Mouse (Mus musculus): ENCODE measurements around the gene Dyrk1a. TPM values are rescaled to one million over a fixed set of nuclear protein-coding genes. Genes with fewer than 3 reads are reported as not detected.

Dyrk1a gene
- 10 to 100 TPM; 61.3 to 71.5 TPM for total RNA-seq (2021)
- long read RNA-seq, experiment 1, full-length matches to known transcripts: 18 of 33 reads
- long read RNA-seq, experiment 1, partial matches to known transcripts: 2 of 33 reads
- long read RNA-seq, experiment 1, other reads (novel, unspliced or antisense): 13 of 33 reads
- long read RNA-seq, experiment 2, full-length matches to known transcripts: 4 of 18 reads
- long read RNA-seq, experiment 2, partial matches to known transcripts: 3 of 18 reads
- long read RNA-seq, experiment 2, other reads (novel, unspliced or antisense): 11 of 18 reads

DNA sequence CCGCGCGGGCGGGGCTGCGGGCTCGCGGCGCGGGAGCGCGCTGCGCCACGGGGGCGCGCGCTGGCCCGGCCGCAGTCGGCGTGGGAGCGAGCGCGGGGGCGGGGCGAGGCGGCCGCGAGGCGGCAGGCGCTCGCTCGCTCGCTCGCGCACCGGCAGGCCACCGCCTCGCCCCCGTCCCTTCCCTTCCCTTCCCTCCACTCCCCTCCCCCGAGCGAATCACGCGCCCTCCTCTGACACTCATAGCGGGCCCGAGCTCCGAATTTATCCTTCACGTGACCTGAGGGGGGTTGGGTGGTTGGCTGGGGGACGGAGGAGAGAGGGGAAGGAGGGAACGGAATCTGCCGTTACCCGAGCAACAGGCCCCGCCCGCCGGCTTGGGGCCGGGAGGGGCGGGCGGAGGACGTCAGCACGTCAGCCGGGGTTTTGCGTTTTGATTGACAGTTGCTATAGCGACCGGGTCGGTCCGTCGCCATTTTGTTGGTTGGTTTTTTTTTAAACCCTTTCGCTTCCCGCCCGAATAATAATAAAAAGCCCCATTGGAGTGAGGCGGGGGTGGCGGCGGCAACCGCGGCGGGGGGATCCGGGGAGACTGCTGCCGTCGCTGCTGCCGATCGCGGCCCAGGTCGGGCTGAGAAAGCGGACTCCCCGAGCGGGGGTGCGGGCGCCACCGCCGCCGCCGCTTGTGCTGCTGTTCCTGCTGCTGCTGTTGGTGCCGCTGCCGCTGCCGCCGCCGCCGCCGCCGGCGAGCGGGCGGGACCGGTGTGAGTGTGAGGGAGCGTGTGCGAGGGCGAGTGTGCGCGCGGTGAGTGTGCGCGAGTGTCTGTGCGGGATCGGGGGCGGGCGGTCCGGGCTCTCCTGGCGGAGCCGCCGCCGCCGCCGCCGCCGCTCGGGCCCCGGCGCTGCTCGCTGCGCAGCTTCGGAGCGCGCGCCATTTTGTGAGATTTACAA is at the start of gene Dyrk1a:
Gene Dyrk1a (plus strand): TSS at position 782 of the 948 bp plus-strand sequence.
- DNase-seq (ENCODE audit: low spot score in 2 of 2): peak; percentile 96 to 98

DNA sequence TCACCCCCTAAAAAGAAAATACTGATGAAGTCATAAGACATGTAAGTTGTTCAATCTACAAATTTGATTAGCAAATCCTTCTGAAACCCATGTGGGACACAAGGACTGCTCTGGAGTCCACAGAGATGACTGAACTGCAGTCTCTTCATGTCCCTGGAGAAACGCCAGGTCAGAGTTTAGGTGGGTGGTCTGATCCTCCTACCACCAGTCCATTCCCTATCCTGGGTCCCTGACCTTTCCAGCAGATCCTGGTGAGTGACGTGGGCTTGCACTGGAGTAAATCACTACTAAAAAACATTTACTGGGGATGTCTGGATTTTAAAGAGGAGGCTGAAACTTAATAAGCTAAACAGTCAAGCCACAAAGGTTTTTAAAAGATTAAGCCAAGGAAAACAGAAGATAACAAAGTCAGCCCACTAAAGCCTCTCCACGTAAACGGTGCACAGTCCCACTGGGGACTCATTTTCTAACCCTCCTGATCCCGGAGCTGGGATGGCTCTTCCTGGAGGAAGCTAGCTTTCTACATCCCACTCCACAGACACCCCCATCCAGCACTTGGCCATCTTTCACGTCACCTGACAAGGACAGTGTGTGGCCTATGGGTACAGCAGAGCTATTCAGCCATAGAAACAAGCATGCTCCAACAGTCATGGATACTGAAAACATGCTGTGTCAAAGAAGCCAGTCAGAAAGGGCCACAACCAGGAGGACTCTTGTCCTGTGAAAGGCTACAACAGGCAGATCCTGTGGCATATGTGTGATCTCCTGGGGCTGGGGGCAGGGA is 46.0 kb upstream of the Dyrk1a start:
- DNase-seq (ENCODE audit: low spot score in 2 of 2): no peak

DNA sequence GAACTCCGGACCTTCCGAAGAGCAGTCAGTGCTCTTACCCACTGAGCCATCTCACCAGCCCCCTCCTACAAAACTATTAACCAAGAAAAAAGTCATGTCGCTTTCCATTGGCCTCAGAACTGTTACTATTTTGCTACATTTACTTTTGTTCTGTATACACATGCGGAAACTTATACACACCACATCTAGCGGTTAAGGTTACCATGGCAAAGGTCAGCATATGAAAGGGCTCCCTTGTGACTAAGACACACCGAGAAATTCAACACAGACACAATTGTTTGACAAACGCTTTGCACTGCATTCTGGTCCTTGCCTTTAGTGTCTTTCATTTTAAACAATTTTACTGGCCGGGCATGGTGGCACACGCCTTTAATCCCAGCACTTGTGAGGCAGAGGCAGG is 45.1 kb upstream of the Dyrk1a start:
- no peak for DNase-seq (ENCODE audit: low spot score in 2 of 2)

- no peak for DNase-seq (ENCODE audit: low spot score in 2 of 2)
Observed at GRCm38 (mm10) chr16:94525955-94526343, 43.9 kb upstream of the Dyrk1a start.

DNA sequence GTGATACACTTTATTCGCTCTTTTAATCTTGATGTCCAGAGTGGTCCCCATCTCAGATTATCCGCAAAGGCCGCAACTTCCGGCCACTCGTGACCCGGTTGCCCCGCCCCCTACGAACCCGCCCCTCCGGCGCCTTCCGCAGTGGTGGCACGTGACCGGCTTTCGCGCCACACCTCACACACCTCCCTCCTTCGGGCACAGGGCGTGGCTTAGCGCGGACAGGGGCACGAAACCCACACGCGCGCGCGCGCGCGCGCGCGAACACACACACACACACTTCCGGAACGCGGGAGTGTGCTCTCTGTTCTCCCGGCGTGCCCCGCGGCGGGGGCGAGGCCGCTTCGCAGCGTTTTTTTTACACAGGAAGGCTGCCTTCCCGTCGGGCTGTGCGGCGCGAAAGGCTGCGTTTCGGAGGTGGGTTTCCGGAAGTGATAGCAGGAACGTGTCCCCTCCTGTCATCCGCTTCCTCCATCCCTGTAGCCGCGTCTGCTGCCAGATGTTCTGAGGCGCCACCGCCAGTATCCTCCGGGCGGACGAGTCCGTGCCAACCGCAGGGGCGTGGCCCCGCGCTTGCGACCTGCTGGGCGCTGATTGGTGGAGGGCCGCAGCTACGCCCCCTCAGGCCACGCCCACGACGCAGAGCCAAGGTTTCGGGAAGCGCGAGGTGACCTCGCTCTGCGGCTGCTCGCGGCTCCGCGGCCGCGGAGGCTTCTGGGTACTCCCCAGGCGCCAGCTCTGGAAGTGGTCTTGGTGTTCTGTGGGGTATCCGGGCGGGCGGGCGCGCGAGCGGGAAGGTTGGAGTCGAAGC is 43.3 kb upstream of the Dyrk1a start, which contains the start of gene Vps26c:
Gene Vps26c (minus strand): TSS at position 487 of the 808 bp plus-strand sequence.
- peak; percentile 95 to 96 for DNase-seq (ENCODE audit: low spot score in 2 of 2)

GRCm38 (mm10) chr16:94527152-94527534 is 42.7 kb upstream of the Dyrk1a start:
- no peak for DNase-seq (ENCODE audit: low spot score in 2 of 2)

DNA sequence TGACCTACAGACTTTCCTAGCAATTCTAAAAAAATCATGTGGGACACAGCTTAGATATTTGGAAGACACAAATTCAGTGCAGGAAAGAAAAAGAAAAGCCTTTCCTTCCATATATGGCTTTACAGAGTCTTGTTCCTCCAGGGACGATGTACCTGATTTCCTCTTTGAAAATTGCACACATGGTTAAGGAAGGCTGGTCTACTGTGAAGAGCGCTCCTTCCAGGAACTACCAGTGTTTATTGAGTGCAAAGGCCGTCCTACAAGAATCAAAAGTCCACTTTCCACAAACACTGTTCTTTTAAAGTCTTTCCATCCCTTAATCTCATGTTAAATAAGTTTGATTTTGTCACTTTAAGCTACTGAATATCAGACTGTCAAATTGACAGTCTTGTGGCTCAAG is 42.3 kb upstream of the Dyrk1a start:
- DNase-seq (ENCODE audit: low spot score in 2 of 2): no peak

DNA sequence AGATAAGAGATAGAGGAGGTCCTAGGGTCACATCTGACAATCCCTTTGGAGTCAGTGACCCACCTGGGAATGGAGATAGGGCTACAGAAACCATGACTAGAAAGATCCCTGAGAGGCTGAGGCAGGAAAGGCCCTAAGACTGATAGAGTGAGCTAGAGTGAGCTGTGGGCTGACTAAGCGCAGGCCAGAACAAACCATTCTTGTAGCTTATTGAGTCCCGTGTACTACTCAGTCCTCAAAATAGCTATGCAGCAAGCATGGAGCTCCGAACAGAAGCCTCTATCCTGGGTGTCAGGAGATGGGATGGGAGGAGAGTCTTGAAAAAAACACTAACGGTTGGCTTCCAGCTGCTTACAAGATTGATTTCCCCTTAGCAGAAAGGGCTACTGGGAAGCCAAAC is 38.5 kb upstream of the Dyrk1a start:
- DNase-seq (ENCODE audit: low spot score in 2 of 2): no peak

DNA sequence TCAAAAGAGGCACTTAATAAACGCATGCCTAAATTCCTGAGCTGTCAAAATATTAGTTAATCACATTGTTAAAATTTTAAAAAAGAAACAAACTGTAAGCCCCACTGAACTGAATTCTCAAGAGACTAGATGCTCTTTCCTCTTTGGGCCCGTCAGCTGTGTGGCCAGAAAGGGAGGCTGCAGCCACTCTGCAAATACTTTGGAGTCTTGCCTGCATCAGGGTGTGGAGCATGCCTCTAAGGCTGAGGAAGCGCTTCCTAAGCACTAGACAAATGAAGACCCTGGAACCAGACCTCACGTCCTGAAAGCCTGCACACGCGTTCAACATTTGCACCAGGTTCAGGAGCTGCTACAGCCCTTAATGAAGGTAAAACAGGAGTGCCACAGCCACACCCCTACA is 36.1 kb upstream of the Dyrk1a start:
- DNase-seq (ENCODE audit: low spot score in 2 of 2): no peak

- no peak for DNase-seq (ENCODE audit: low spot score in 2 of 2)
Observed at GRCm38 (mm10) chr16:94535716-94536115, 34.1 kb upstream of the Dyrk1a start.

GRCm38 (mm10) chr16:94536417-94537158 is 33.2 kb upstream of the Dyrk1a start:
- DNase-seq (ENCODE audit: low spot score in 2 of 2): no peak

- DNase-seq (ENCODE audit: low spot score in 2 of 2): peak in 1 of 2 experiments; percentile 40
Observed at GRCm38 (mm10) chr16:94537159-94537527, 32.7 kb upstream of the Dyrk1a start.

DNA sequence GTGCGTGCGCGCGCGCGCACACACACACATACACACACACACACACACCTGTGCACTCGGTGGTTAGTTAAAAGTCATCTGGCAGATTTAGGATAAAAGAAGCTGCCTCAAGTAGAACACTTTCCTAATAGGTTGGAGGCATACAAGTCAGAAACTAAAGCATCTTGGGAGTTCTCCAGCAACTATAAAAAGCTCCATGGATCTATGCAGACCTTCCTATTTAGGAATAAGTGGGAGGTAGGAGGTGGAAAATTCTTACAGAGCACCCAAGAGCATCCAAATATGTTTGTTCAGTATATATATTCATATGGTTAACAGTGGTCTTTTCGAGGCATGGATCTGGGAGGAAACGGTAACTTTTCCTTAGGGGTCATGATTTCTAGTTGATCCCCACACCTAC is 29.7 kb upstream of the Dyrk1a start:
- DNase-seq (ENCODE audit: low spot score in 2 of 2): no peak

DNA sequence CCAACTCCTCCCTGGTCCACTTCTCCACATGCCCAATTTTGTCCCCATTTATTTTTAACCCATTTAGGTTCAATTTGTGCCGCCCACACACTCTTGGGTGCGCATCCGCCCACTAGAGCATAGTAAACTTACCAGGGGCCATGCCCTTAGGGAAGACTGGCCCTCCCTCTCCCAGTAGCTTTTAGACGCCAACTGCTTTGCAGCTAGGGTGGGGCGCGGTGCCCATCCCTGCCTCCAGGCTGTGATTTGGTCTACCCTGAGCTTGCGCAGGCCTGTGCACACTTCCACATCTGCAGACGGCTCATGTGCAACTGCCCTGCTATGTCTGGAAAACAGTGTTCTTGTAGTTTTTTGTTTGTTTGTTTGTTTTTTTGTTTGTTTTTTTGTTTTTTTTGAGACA is 26.9 kb upstream of the Dyrk1a start:
- no peak for DNase-seq (ENCODE audit: low spot score in 2 of 2)

GRCm38 (mm10) chr16:94544540-94545105 is 25.2 kb upstream of the Dyrk1a start:
- DNase-seq (ENCODE audit: low spot score in 2 of 2): peak in 1 of 2 experiments; percentile 47

DNA sequence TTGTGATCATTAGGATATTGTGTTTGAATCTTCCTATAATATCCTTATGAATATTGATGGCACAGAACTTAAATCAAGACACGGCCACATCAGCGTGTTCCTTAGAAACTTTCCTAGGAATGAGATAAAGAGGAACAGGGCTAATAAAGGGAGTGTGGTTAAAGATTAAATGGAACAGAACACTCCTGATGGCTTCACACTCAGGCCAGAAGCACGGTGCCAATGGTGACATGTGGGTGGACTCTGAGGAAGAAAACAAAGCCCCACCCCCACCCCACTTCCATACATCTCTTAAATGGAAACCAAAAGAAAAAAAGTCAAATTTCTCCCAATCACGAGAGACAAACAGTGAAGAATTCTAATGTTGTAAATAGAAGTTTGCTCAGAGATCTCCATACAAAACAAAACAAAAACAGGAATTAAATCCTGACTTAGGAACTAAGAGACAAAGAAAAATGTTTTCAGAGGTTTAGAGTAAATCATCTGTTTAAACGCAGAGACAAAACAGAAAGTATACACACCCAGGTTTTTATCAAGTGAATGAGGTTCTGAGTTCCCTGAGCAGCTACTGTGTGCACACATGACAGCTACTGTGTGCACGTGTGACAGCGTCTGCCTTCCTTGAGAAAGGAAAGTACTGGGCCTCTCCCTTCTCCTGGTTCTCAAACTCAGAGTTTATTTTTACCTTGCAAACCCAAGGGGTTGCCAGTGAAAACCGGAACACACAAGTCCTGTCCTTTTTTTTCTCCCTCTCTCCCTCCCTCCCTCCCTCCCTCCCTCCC is 23.8 kb upstream of the Dyrk1a start:
- no peak for DNase-seq (ENCODE audit: low spot score in 2 of 2)

DNA sequence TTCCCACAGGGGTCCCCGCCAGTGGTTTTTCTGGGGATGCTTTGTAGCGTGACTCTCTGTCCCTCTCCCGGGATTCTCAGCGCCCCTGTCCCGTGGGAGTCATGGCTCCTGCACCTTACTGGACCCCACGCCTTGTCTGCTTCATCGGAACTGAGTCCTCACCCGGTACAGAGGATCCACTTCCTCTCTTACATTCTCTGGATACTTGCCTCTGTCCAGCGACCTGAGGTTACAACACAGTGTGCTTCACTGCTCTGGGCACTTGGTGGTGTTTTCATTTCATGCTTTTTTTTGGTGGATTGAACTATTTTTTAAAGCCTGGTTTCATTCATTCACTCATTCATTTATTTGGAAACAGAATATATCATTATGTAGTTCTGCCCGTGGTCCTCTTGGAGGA is 20.0 kb upstream of the Dyrk1a start:
- no peak for DNase-seq (ENCODE audit: low spot score in 2 of 2)

- DNase-seq (ENCODE audit: low spot score in 2 of 2): no peak
Observed at GRCm38 (mm10) chr16:94551934-94552333, 17.9 kb upstream of the Dyrk1a start.

DNA sequence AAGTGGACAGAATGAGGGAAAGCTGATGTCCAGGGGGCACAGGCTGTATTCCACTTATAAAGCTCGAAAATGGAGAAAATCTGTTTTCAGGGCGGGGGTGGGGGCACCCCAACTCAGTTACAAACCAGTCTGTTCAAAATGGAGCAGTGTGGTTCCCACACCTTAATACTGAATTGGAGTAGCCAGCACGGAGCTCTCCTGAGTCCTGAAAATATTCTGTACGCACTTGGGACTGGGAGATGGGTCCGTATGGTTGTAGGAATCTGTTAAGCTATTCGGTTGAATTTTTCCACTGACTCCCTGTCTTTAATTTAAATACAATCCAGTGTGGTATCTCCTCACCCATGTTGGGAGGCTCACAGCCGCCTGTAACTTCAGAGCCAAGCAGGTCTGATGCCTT is 14.5 kb upstream of the Dyrk1a start:
- no peak for DNase-seq (ENCODE audit: low spot score in 2 of 2)
